Mouse (Mus musculus): ENCODE measurements around the gene Pemt.

Pemt gene

GRCm38 (mm10) chr11:60056520-60056919 is 10.2 kb upstream of the Pemt start:
- no peak for DNase-seq (ENCODE audit: low read depth)

- no peak for DNase-seq (ENCODE audit: low read depth)
These were observed 2.6 kb upstream of the Pemt start for GRCm38 (mm10) chr11:60048841-60049240.

GRCm38 (mm10) chr11:60045676-60046057 is 622 bp downstream of the Pemt start:
- no peak for DNase-seq (ENCODE audit: low read depth)

GRCm38 (mm10) chr11:60044777-60045176 is 1.5 kb downstream of the Pemt start:
- DNase-seq (ENCODE audit: low read depth): no peak

GRCm38 (mm10) chr11:60042277-60042676 is 4.0 kb downstream of the Pemt start:
- no peak for DNase-seq (ENCODE audit: low read depth)

- DNase-seq (ENCODE audit: low read depth): no peak
These were observed 9.6 kb downstream of the Pemt start for GRCm38 (mm10) chr11:60036537-60037220.

GRCm38 (mm10) chr11:60034911-60035400 is 11.3 kb downstream of the Pemt start:
- no peak for DNase-seq (ENCODE audit: low read depth)

- no peak for DNase-seq (ENCODE audit: low read depth)
These were observed 12.0 kb downstream of the Pemt start for GRCm38 (mm10) chr11:60034293-60034692.

GRCm38 (mm10) chr11:60032586-60033430 is 13.5 kb downstream of the Pemt start:
- DNase-seq (ENCODE audit: low read depth): no peak

- DNase-seq (ENCODE audit: low read depth): no peak
These were observed 15.4 kb downstream of the Pemt start for GRCm38 (mm10) chr11:60030747-60031331.

GRCm38 (mm10) chr11:60029976-60030375 is 16.3 kb downstream of the Pemt start:
- DNase-seq (ENCODE audit: low read depth): no peak

- no peak for DNase-seq (ENCODE audit: low read depth)
These were observed 18.1 kb downstream of the Pemt start for GRCm38 (mm10) chr11:60027913-60028875.

GRCm38 (mm10) chr11:60027272-60027671 is 19.0 kb downstream of the Pemt start:
- no peak for DNase-seq (ENCODE audit: low read depth)

GRCm38 (mm10) chr11:60026166-60026565 is 20.1 kb downstream of the Pemt start:
- no peak for DNase-seq (ENCODE audit: low read depth)

GRCm38 (mm10) chr11:60021201-60021600 is 25.1 kb downstream of the Pemt start:
- no peak for DNase-seq (ENCODE audit: low read depth)

GRCm38 (mm10) chr11:60016726-60017125 is 29.6 kb downstream of the Pemt start:
- no peak for DNase-seq (ENCODE audit: low read depth)

GRCm38 (mm10) chr11:60011516-60011915 is 34.8 kb downstream of the Pemt start:
- DNase-seq (ENCODE audit: low read depth): no peak

- no peak for DNase-seq (ENCODE audit: low read depth)
These were observed 36.8 kb downstream of the Pemt start for GRCm38 (mm10) chr11:60009451-60009850.

GRCm38 (mm10) chr11:60005866-60006265 is 40.4 kb downstream of the Pemt start:
- no peak for DNase-seq (ENCODE audit: low read depth)

GRCm38 (mm10) chr11:60004716-60005115 is 41.6 kb downstream of the Pemt start:
- no peak for DNase-seq (ENCODE audit: low read depth)

- DNase-seq (ENCODE audit: low read depth): no peak
These were observed 42.5 kb downstream of the Pemt start for GRCm38 (mm10) chr11:60003811-60004210.
